Mouse (Mus musculus): ENCODE results near the gene Fshr. TPM values are rescaled to one million over a fixed set of nuclear protein-coding genes. Genes with fewer than 3 reads are reported as not detected.

Fshr gene
- polyA plus RNA-seq, 1 experiment from 2014 or later = not detected

GRCm38 (mm10) chr17:89089692-89090475 lies 110.6 kb downstream of the Fshr start:
- 90% methylated on average over 5 of the region's 5 CpGs for WGBS
- Histone ChIP-seq H3K27me3 (no peaks in the 10 kb centered on the region), H3K4me2 (no peak overlapping the region), H3K27ac (no peak overlapping the region), H3K36me3 (no peaks in the 10 kb centered on the region), H3K4me1 (no peaks in the 10 kb centered on the region), H3K9ac (no peak overlapping the region), H3K9me3 (no peaks in the 10 kb centered on the region), H3K4me3 (no peak overlapping the region)
- no peak for ATAC-seq (ENCODE audit: insufficient number of reproducible peaks, insufficient read depth, low FRiP score, low TSS enrichment, low read depth)

GRCm38 (mm10) chr17:89082897-89083296 lies 117.6 kb downstream of the Fshr start:
- 58% methylated on average over 2 of the region's 2 CpGs for WGBS
- no peak for ATAC-seq (ENCODE audit: insufficient number of reproducible peaks, insufficient read depth, low FRiP score, low TSS enrichment, low read depth)
- H3K4me1 ChIP-seq = no peaks in the 10 kb centered on the region
- H3K36me3 ChIP-seq = no peaks in the 10 kb centered on the region
- no peak overlapping the region for H3K4me2 ChIP-seq
- no peak overlapping the region for H3K27ac ChIP-seq
- no peaks in the 10 kb centered on the region for H3K27me3 ChIP-seq
- no peak overlapping the region for H3K9ac ChIP-seq
- no peak overlapping the region for H3K4me3 ChIP-seq
- no peaks in the 10 kb centered on the region for H3K9me3 ChIP-seq

GRCm38 (mm10) chr17:89079706-89080105 lies 120.8 kb downstream of the Fshr start:
- Histone ChIP-seq H3K4me2 (no peak overlapping the region), H3K36me3 (no peaks in the 10 kb centered on the region)
- 84% methylated on average over 5 of the region's 5 CpGs for WGBS

GRCm38 (mm10) chr17:89064327-89065095 lies 136.0 kb downstream of the Fshr start:
- Histone ChIP-seq H3K4me3 (no peak overlapping the region), H3K27ac (no peak overlapping the region), H3K4me2 (no peak overlapping the region), H3K9me3 (no peaks in the 10 kb centered on the region), H3K36me3 (no peaks in the 10 kb centered on the region), H3K9ac (no peak overlapping the region), H3K27me3 (no peaks in the 10 kb centered on the region), H3K4me1 (no peaks in the 10 kb centered on the region)
- no peak for ATAC-seq (ENCODE audit: insufficient number of reproducible peaks, insufficient read depth, low FRiP score, low TSS enrichment, low read depth)
- 54% methylated on average over 3 of the region's 3 CpGs for WGBS

More at GRCm38 (mm10) chr17:89079706-89080105, 120.8 kb downstream of the Fshr start:
- Histone ChIP-seq H3K9me3 (no peaks in the 10 kb centered on the region), H3K4me3 (no peak overlapping the region), H3K9ac (no peak overlapping the region), H3K4me1 (no peaks in the 10 kb centered on the region), H3K27me3 (no peaks in the 10 kb centered on the region), H3K27ac (no peak overlapping the region)
- no peak for ATAC-seq (ENCODE audit: insufficient number of reproducible peaks, insufficient read depth, low FRiP score, low TSS enrichment, low read depth)

DNA sequence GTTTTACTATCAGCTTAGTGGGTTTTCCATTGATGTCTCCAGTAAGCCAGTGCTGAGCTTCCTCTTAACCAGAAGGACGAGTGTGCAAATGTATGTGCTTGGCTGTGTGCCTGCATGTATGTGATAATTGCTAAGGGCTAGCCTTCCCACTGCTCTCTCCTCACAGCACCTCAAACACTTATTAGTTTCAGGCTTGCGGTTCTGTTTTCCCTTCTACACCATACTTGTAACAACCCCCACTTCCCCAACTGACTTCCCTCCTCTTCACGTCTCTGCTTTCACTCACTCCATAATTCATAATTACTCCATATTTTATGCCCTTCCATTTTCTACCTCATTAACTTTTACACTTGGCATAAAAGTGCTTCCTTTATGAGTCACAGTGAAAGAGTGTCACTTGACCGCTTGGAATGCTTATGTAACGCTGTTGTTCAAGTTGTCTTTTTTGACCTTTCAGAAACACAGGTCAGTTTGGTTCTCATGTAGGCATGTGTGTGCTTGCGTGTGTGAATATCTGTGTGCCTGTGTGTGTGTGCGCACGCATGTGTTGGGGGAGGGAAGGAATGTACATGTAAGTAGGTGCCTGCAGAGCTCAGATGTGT lies 138.0 kb downstream of the Fshr start:
- no peaks in the 10 kb centered on the region for H3K9me3 ChIP-seq
- H3K27ac ChIP-seq = no peak overlapping the region
- no peak overlapping the region for H3K9ac ChIP-seq
- H3K27me3 ChIP-seq = no peaks in the 10 kb centered on the region
- no peaks in the 10 kb centered on the region for H3K4me1 ChIP-seq
- 86% methylated on average over 8 of the region's 8 CpGs for WGBS
- ATAC-seq (ENCODE audit: insufficient number of reproducible peaks, insufficient read depth, low FRiP score, low TSS enrichment, low read depth) = no peak
- no peak overlapping the region for H3K4me3 ChIP-seq
- H3K36me3 ChIP-seq = no peaks in the 10 kb centered on the region
- H3K4me2 ChIP-seq = no peak overlapping the region

DNA sequence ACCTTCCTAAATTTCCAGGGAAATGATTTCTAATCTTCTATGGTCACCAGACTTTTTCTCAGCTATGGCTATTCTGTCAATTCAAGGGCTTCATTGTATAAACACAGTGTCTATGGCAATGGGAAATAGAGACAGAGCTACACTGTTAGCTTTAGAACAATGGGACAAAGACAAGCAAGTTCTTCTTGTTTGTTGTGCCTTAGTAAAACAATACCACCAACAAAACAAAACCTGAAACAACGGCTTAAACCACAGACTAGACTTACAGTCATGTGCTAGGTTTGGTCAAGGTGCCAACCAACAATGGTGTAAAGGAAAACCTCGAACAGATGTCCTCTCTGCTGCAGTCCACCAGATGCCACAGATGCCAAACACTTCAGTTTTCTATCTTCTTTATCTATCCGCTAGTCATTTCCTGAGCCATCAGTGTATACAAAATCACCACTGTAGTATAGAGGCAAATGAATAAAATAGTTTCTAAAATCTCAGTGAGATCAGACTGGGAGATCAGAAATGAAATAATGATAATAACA lies 149.4 kb downstream of the Fshr start:
- no peaks in the 10 kb centered on the region for H3K9me3 ChIP-seq
- H3K4me2 ChIP-seq = no peak overlapping the region
- H3K9ac ChIP-seq = no peak overlapping the region
- no peak overlapping the region for H3K27ac ChIP-seq
- no peaks in the 10 kb centered on the region for H3K27me3 ChIP-seq
- no peak for ATAC-seq (ENCODE audit: insufficient number of reproducible peaks, insufficient read depth, low FRiP score, low TSS enrichment, low read depth)
- H3K36me3 ChIP-seq = no peaks in the 10 kb centered on the region
- H3K4me1 ChIP-seq = no peaks in the 10 kb centered on the region
- no peak overlapping the region for H3K4me3 ChIP-seq
- WGBS = 77% methylated on average over 3 of the region's 3 CpGs

- Histone ChIP-seq H3K27me3 (no peaks in the 10 kb centered on the region), H3K9ac (no peak overlapping the region), H3K4me1 (no peaks in the 10 kb centered on the region), H3K9me3 (no peaks in the 10 kb centered on the region), H3K27ac (no peak overlapping the region), H3K4me3 (no peak overlapping the region), H3K36me3 (no peaks in the 10 kb centered on the region), H3K4me2 (no peak overlapping the region)
- no peak for ATAC-seq (ENCODE audit: insufficient number of reproducible peaks, insufficient read depth, low FRiP score, low TSS enrichment, low read depth)
- WGBS = 91% methylated on average over 2 of the region's 2 CpGs
Observed at GRCm38 (mm10) chr17:89049071-89049470, 151.4 kb downstream of the Fshr start.

DNA sequence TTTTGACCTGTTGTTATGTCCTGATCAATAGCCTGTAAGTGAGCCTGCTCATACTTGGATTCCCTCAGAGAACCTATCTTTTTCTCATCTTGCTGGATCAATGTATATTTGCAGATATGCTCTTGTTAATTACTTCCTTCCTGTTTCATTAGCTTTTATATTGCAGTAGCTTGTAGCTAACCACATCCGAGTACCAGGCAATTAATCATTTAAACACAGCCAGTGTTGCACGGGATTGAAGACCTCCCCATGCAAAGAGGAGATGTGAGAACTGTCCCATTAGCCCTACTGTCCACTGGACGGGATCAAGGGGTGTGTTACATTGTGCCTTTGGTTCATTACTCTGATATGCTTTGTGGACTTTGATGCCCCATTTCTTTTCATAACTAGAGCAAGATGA lies 154.5 kb downstream of the Fshr start:
- no peaks in the 10 kb centered on the region for H3K4me1 ChIP-seq
- 70% methylated on average over 3 of the region's 3 CpGs for WGBS

GRCm38 (mm10) chr17:89036723-89037122 lies 163.8 kb downstream of the Fshr start:
- no peak overlapping the region for H3K27ac ChIP-seq
- H3K4me3 ChIP-seq = no peak overlapping the region
- no peak overlapping the region for H3K9ac ChIP-seq
- WGBS = 84% methylated on average over 5 of the region's 5 CpGs
- no peak for ATAC-seq (ENCODE audit: insufficient number of reproducible peaks, insufficient read depth, low FRiP score, low TSS enrichment, low read depth)
- H3K27me3 ChIP-seq = no peaks in the 10 kb centered on the region
- H3K9me3 ChIP-seq = no peaks in the 10 kb centered on the region
- no peaks in the 10 kb centered on the region for H3K36me3 ChIP-seq
- H3K4me2 ChIP-seq = no peak overlapping the region
- H3K4me1 ChIP-seq = no peaks in the 10 kb centered on the region

More for the DNA sequence above, 154.5 kb downstream of the Fshr start:
- ATAC-seq (ENCODE audit: insufficient number of reproducible peaks, insufficient read depth, low FRiP score, low TSS enrichment, low read depth) = no peak
- H3K9ac ChIP-seq = no peak overlapping the region
- H3K36me3 ChIP-seq = no peaks in the 10 kb centered on the region
- H3K9me3 ChIP-seq = no peaks in the 10 kb centered on the region
- no peak overlapping the region for H3K27ac ChIP-seq
- no peak overlapping the region for H3K4me2 ChIP-seq
- no peak overlapping the region for H3K4me3 ChIP-seq
- H3K27me3 ChIP-seq = no peaks in the 10 kb centered on the region

DNA sequence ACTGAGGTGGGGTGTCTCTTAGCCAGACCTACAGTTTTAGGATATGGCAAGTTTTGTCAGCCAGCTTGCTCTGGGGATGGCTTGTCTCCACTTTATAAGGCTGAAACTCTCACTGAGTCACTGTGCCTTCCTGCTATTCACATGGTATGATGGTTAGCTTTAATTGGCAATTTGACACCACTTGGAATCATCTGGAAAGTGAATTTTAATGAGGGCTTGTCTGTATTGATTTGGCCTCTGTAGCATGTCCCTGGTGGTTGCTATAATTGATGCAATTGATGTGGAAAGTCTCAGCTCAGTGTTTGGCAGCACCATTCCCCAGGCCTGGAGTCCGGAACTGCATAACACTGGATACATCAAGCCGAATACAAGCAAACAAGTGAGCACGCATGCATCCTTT lies 164.4 kb downstream of the Fshr start:
- H3K4me1 ChIP-seq = no peaks in the 10 kb centered on the region
- whole genome bisulfite sequencing = 83% methylated on average over 3 of the region's 3 CpGs
- H3K4me2 ChIP-seq = no peak overlapping the region
- ATAC-seq (ENCODE audit: insufficient number of reproducible peaks, insufficient read depth, low FRiP score, low TSS enrichment, low read depth) = no peak
- H3K9me3 ChIP-seq = no peaks in the 10 kb centered on the region
- H3K4me3 ChIP-seq = no peak overlapping the region
- no peaks in the 10 kb centered on the region for H3K27me3 ChIP-seq
- H3K9ac ChIP-seq = no peak overlapping the region
- no peaks in the 10 kb centered on the region for H3K36me3 ChIP-seq
- no peak overlapping the region for H3K27ac ChIP-seq

DNA sequence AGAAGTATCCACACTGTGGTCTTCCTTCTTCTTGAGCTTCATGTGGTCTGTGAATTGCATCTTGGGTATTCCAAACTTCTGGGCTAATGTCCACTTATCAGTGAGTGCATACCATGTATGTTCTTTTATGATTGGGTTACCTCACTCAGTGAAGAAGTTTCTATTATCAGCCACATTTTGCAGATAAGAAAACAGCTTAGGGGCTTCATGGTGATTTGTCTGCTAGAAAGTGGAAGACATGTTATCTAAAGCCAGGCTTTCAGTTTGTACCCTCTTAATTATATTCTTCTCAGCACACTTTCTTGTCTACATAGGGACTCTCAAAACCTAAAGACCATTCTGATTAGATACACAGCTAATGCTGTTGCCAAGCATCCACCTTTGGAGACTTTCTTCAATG lies 165.8 kb downstream of the Fshr start:
- Histone ChIP-seq H3K4me2 (no peak overlapping the region), H3K27ac (no peak overlapping the region), H3K4me3 (no peak overlapping the region), H3K9me3 (no peaks in the 10 kb centered on the region), H3K27me3 (no peaks in the 10 kb centered on the region), H3K4me1 (no peaks in the 10 kb centered on the region), H3K9ac (no peak overlapping the region), H3K36me3 (no peaks in the 10 kb centered on the region)
- ATAC-seq (ENCODE audit: insufficient number of reproducible peaks, insufficient read depth, low FRiP score, low TSS enrichment, low read depth) = no peak
